Mouse (Mus musculus): ENCODE data around the gene Ttll1.
"Not testable (repeated sequence)": the region's sequence is repeated elsewhere in the genome, so short reads cannot be mapped to it uniquely, and the experiment has no call there.

Ttll1 gene

DNA sequence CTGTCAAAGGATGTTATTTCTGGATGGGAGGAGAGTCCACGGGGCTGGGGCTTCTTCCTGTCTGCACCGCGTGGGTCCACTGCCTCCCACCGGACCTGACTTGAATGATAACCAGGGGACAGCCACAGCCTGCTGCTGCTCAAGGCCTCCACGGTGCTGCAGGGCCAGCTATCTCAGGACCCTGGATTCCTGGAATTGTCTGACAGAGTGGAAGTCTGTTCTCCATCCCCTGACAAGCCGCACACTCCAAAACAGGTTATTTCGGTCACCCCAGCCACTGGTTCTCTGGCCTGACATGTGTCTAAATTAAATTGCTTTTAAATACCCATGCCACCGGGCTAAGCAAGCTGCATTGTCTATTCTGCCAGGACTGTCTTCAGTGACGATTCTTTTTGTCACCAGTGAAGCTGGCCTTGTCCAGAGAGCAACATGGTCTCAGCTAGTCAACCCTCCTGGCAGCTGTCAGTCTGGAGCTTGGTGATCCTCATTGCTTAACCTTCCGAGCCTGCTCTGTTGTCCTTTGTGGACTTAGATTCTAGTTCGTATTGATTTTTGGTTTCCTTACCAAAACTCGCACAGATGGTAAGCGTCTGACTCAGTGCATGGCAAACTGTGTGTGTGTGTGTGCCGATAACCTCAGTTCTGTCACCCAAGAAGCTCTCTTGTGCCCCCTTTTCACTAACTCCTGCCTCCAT is 13.1 kb upstream of the Ttll1 start:
- DNase-seq (ENCODE audit: low spot score in 2 of 2): no peak

- no peak for DNase-seq (ENCODE audit: low spot score in 2 of 2)
These were observed 12.5 kb upstream of the Ttll1 start for GRCm38 (mm10) chr15:83523196-83523595.

- DNase-seq (ENCODE audit: low spot score in 2 of 2): no peak
These were observed 10.2 kb upstream of the Ttll1 start for GRCm38 (mm10) chr15:83520861-83521382.

- peak in 1 of 2 experiments; percentile 64 for DNase-seq (ENCODE audit: low spot score in 2 of 2)
These were observed 7.7 kb upstream of the Ttll1 start for GRCm38 (mm10) chr15:83518215-83519048.

DNA sequence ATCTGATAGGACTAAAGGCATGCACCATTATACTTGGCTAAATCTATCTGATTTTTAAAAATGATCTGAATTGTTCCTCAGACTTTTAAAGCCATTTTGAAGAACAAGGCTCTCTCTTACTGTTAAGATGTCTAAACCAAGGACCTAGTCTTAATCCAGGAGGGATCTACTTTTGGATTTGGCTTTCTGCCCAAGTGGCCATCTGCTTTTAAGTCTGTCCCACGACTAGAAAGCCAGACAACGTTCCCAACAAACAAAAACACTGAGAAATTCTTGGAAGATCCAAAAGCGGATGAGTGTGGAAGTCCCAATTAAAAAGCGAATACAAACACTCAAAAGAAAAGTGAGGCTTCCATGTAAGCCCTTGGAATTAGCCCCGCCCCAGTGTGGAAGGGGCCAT is 4.3 kb upstream of the Ttll1 start:
- peak in 1 of 2 experiments; percentile 31 for DNase-seq (ENCODE audit: low spot score in 2 of 2)

DNA sequence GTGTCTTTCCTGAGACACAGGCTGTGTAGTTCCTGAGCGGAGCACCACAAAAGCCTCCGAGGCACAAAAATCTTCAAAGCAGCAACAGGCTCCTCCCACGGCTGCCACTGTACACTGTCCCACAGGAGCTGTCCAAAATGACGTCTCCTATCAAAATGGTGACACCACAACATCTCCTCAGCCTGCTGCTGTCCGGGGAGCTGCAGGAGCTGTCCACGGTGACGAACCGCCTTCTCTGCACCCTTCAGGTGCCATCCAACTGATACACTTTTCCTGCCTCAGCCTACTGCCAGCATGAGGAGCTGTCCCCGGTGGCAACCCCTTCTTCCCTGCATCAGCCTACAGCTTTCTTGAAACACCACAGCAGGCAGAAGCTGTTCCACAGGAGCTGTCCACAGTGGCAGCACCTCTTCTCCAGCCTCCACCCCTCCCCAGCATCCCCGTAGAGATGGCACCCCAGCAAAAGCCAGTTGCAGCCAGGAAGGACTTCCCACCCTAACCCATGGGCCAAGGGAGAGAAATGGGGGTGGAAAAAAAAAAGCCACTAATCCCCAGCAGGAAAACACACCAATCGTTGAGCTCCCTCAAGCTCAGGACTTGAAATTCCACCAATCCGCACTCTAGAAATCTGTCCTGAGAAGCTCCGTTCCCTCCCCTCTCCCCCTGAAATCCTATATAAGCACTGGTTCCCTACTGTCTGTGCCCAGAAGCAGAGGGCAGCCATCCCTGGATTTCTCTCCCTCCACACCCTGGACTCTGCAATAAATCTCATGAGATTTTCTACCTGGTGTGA is 2.0 kb upstream of the Ttll1 start:
- no peak for DNase-seq (ENCODE audit: low spot score in 2 of 2)

GRCm38 (mm10) chr15:83509950-83510804 is 516 bp downstream of the Ttll1 start:
- DNase-seq (ENCODE audit: low spot score in 2 of 2): no peak

DNA sequence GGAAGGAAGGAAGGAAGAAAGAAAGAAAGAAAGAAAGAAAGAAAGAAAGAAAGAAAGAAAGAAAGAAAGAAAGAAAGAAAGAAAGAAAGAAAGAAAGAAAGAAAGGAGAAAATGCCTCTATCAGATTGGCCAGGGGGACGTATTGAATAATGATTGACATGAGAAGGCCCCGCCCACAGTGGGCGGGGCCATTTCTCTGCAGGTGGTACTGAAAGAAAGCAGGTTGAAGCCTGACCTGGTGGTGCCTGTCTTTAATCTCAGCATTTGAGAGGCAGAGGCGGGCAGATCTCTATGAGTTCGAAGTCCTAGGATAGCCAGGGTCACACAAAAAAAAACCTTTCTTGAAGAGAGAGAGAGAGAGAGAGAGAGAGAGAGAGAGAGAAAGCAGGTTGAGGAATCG is 9.2 kb downstream of the Ttll1 start:
- not testable (repeated sequence) for DNase-seq (ENCODE audit: low spot score in 2 of 2)

DNA sequence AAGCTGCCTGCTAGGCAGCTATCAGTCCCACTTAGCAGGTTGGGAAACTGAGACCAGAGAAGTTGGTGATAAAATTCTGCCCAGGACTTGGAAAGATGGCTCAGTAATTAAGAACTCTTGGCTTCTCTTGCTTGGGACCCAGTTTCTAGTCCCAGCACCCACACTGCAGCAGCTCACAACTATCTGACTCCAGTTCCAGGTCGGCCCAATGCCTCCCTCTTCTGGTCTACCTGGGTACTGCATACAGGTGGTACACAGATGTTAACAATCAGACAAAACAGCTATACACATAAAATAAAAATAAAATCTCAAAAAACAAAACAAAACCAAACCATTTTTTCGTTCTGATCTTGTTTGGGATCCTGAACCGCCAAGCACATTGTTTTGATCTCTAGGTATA is 10.3 kb downstream of the Ttll1 start:
- DNase-seq (ENCODE audit: low spot score in 2 of 2): no peak

- DNase-seq (ENCODE audit: low spot score in 2 of 2): no peak
These were observed 11.4 kb downstream of the Ttll1 start for GRCm38 (mm10) chr15:83499211-83499755.

- DNase-seq (ENCODE audit: low spot score in 2 of 2): no peak
These were observed 13.4 kb downstream of the Ttll1 start for GRCm38 (mm10) chr15:83497299-83497698.

GRCm38 (mm10) chr15:83495787-83496367 is 14.8 kb downstream of the Ttll1 start:
- DNase-seq (ENCODE audit: low spot score in 2 of 2): no peak

- DNase-seq (ENCODE audit: low spot score in 2 of 2): no peak
These were observed 15.5 kb downstream of the Ttll1 start for GRCm38 (mm10) chr15:83495195-83495594.

DNA sequence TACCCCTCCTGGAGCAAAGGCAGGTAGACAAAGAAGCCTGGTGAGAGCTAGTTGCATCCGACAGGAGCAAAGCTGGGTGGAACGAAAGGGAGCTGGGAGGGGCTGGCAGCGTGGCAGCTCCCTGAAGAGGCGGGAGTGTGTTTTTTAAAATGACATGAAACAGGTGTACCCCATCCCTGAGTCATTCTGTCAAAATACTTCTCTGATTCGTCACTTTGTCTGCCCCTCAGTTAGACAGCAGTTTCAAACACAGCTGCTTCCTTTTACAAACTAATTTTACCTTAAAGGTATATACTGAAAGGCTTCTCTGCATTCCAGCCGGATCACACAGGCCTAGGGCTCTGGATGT is 16.1 kb downstream of the Ttll1 start:
- DNase-seq (ENCODE audit: low spot score in 2 of 2): no peak

- no peak for DNase-seq (ENCODE audit: low spot score in 2 of 2)
These were observed 16.7 kb downstream of the Ttll1 start for GRCm38 (mm10) chr15:83493856-83494571.

GRCm38 (mm10) chr15:83491891-83492290 is 18.8 kb downstream of the Ttll1 start:
- DNase-seq (ENCODE audit: low spot score in 2 of 2): no peak

DNA sequence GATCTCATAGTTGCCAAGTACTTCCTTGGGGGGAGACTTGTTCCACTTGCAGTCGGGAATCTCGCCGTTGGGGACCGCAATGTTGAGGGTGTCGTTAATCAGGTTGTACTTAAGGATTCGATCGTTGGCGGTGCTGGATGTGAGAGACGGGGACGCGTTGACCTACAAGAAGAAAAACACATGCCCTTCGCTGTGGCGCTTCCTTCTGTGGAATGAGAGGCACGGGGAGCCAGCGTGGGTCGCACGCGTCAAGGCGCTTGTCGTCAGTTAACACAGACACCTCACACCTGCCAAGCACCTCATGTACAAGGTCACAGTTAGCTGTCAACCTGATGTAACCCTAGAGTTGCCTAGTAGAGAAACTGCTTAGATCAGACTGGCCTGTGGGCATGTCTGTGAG is 21.2 kb downstream of the Ttll1 start:
- no peak for DNase-seq (ENCODE audit: low spot score in 2 of 2)

DNA sequence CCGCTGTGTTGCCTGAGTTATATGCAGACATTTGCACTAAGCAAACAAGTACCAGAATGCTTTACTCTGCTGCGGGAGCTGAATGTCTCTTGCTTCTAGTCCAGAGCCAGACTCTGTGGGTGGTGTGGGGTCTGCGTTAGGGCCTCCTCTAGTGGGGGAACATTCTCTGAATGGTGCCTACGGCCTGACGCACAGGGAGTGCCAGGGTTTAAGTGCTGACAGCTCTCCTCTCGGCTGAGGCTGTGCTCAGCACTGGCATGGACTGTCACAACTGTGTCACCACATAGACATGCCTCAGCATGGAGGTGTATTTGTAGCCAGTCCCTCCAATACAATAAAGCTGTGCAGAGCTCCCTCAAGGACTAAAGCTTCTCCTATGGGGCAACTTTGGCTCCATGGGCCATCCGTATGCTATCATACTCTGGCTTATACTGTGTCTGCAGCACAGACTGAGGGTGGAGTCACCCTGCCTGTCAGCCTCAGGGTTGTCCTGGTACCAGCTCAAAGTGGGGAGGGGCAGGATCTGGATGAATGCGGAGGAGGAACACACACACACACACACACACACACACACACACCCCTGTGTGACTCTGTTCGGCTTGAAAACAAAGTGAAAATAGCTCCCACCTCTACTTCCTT is 23.1 kb downstream of the Ttll1 start:
- no peak for DNase-seq (ENCODE audit: low spot score in 2 of 2)

DNA sequence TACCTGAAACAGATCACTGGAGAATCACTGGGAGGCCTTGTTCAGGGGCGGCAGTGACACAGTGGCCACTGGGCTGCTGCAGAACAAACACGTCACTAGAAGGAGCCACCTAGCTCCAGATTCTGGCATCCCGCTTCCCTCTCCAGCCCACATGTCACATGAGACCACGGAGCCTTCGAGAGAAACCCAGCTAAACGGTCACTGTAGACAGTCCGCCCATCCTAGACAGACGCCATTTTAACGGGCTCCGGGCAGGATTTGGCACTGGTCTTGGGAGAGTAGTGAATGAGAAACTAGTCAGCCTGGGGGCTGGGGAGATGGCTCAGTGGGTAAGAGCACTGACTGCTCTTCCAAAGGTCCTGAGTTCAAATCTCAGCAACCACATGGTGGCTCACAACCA is 26.4 kb downstream of the Ttll1 start:
- no peak for DNase-seq (ENCODE audit: low spot score in 2 of 2)

All from left cerebral cortex, adult 9 months (tissue).